ENCODE assay signal across 19 mouse cellular contexts in genomic region chr11:26159033-26159432, GRCm38 (mm10). TPM values are rescaled to one million over a fixed set of nuclear protein-coding genes. Genes with fewer than 3 reads are reported as not detected.
"Had no signal": no experiment of that assay in that cellular context is flagged by ENCODE, and none has a peak within 500 bp of the region (broad histone marks: within the 10 kb centered on the region; RNA-seq: fewer than 3 reads in every experiment).

No protein-coding gene starts in this region.

- H3K4me1 ChIP-seq: liver, embryonic 13.5 days; liver, embryonic 15.5 days; lung, embryonic 15.5 days; midbrain, embryonic 12.5 days; neural tube, embryonic 12.5 days; stomach, embryonic 15.5 days had no signal

- H3K9me3 ChIP-seq: liver, embryonic 13.5 days; liver, embryonic 15.5 days; lung, embryonic 15.5 days; megakaryocyte, embryonic 14.5 days; midbrain, embryonic 12.5 days; neural tube, embryonic 12.5 days; stomach, embryonic 15.5 days had no signal

- H3K4me2 ChIP-seq: liver, embryonic 13.5 days; liver, embryonic 15.5 days; lung, embryonic 15.5 days; midbrain, embryonic 12.5 days; neural tube, embryonic 12.5 days; stomach, embryonic 15.5 days had no signal

- H3K36me3 ChIP-seq: liver, embryonic 13.5 days; liver, embryonic 15.5 days; lung, embryonic 15.5 days; midbrain, embryonic 12.5 days; neural tube, embryonic 12.5 days; stomach, embryonic 15.5 days had no signal

- ATAC-seq: liver, postnatal 0 days; lung, postnatal 0 days had no signal

- H3K4me3 ChIP-seq: liver, embryonic 13.5 days; liver, embryonic 15.5 days; lung, embryonic 15.5 days; megakaryocyte, embryonic 14.5 days; midbrain, embryonic 12.5 days; neural tube, embryonic 12.5 days; stomach, embryonic 15.5 days had no signal

- H3K27me3 ChIP-seq: liver, embryonic 13.5 days; liver, embryonic 15.5 days; lung, embryonic 15.5 days; megakaryocyte, embryonic 14.5 days; midbrain, embryonic 12.5 days; neural tube, embryonic 12.5 days; stomach, embryonic 15.5 days had no signal

- H3K27ac ChIP-seq: liver, embryonic 13.5 days; liver, embryonic 15.5 days; lung, embryonic 15.5 days; macrophage; midbrain, embryonic 12.5 days; neural tube, embryonic 12.5 days; stomach, embryonic 15.5 days; stomach, postnatal 0 days had no signal

- H3K9ac ChIP-seq: liver, embryonic 13.5 days; liver, embryonic 15.5 days; liver, postnatal 0 days; lung, embryonic 15.5 days; midbrain, embryonic 12.5 days; neural tube, embryonic 12.5 days; stomach, embryonic 15.5 days had no signal

- DNase-seq: liver, embryonic 13.5 days; liver, postnatal 0 days; lung, adult 2 months; lung, postnatal 14 days; lung, postnatal 36 days; right cerebral cortex, postnatal 14 days; thymus, adult 2 months; thymus, postnatal 25 days; thymus, postnatal 4 days had no signal

RNA-seq across cellular contexts. Expression of gene 5730522E02Rik, which starts 51.5 kb away (rescaled TPM):
- total RNA-seq: monocyte, adult 5-6 weeks had no signal
- polyA plus RNA-seq: macrophage had no signal
